Mouse (Mus musculus): Measurements from ENCODE around the gene Tnxb. TPM values are rescaled to one million over a fixed set of nuclear protein-coding genes. Genes with fewer than 3 reads are reported as not detected.

Gene Tnxb
- polyA plus RNA-seq, 1 experiment from 2014 or later: 0.09 TPM

- Histone ChIP-seq H3K4me1 (replicated peaks) (peaks cover 12% of the 10 kb centered on the region; the same call in 1 of the 2 replicates), H3K9me3 (no peaks in the 10 kb centered on the region), H3K4me3 (no peak overlapping the region), H3K27me3 (peaks cover 5% of the 10 kb centered on the region), H3K27ac (no peak overlapping the region), H3K9ac (no peak overlapping the region), H3K36me3 (peaks cover 61% of the 10 kb centered on the region), H3K4me2 (no peak overlapping the region)
- WGBS: 95% methylated on average over 13 of the region's 13 CpGs
- no peak for ATAC-seq (ENCODE audit: low FRiP score)
These were observed 15.9 kb upstream of the Tnxb start for GRCm38 (mm10) chr17:34654392-34654791.

- H3K27ac ChIP-seq: no peak overlapping the region
- no peak overlapping the region for H3K4me2 ChIP-seq
- H3K4me1 ChIP-seq (replicated peaks): peaks cover 12% of the 10 kb centered on the region; the same call in 1 of the 2 replicates
- peaks cover 12% of the 10 kb centered on the region for H3K27me3 ChIP-seq
- WGBS: 81% methylated on average over 7 of the region's 7 CpGs
- no peak overlapping the region for H3K9ac ChIP-seq
- no peak overlapping the region for H3K4me3 ChIP-seq
- peaks cover 53% of the 10 kb centered on the region for H3K36me3 ChIP-seq
- no peaks in the 10 kb centered on the region for H3K9me3 ChIP-seq
- 0 out of 2 replicates have a peak, but pooled peaks have one; percentile 4 for ATAC-seq (ENCODE audit: low FRiP score)
These were observed 15.2 kb upstream of the Tnxb start for GRCm38 (mm10) chr17:34655160-34655559.

- 66% methylated on average over 4 of the region's 4 CpGs for WGBS
- Histone ChIP-seq H3K36me3 (peaks cover 49% of the 10 kb centered on the region), H3K27ac (0 out of 2 replicates have a peak overlapping the region, but pooled peaks have one; percentile 23)
These were observed 14.7 kb upstream of the Tnxb start for GRCm38 (mm10) chr17:34655581-34655991.

GRCm38 (mm10) chr17:34656666-34657065 is 13.7 kb upstream of the Tnxb start:
- ATAC-seq (ENCODE audit: low FRiP score): no peak
- H3K9me3 ChIP-seq: no peaks in the 10 kb centered on the region
- peaks cover 27% of the 10 kb centered on the region for H3K27me3 ChIP-seq
- H3K27ac ChIP-seq: no peak overlapping the region
- no peak overlapping the region for H3K9ac ChIP-seq
- no peak overlapping the region for H3K4me3 ChIP-seq
- peaks cover 24% of the 10 kb centered on the region; the same call in 1 of the 2 replicates for H3K4me1 ChIP-seq (replicated peaks)
- peaks cover 38% of the 10 kb centered on the region for H3K36me3 ChIP-seq
- no peak overlapping the region for H3K4me2 ChIP-seq
- WGBS: 34% methylated on average over 8 of the region's 8 CpGs

More at GRCm38 (mm10) chr17:34655581-34655991, 14.7 kb upstream of the Tnxb start:
- ATAC-seq (ENCODE audit: low FRiP score): peak; percentile 37
- Histone ChIP-seq H3K4me3 (no peak overlapping the region), H3K9ac (no peak overlapping the region), H3K4me2 (no peak overlapping the region), H3K9me3 (no peaks in the 10 kb centered on the region), H3K27me3 (peaks cover 16% of the 10 kb centered on the region), H3K4me1 (replicated peaks) (peaks cover 13% of the 10 kb centered on the region; the same call in 1 of the 2 replicates)

GRCm38 (mm10) chr17:34657271-34657670 is 13.1 kb upstream of the Tnxb start:
- Histone ChIP-seq H3K4me1 (replicated peaks) (peaks cover 24% of the 10 kb centered on the region; the same call in 1 of the 2 replicates), H3K9me3 (no peaks in the 10 kb centered on the region), H3K4me2 (no peak overlapping the region), H3K9ac (no peak overlapping the region), H3K4me3 (no peak overlapping the region), H3K36me3 (peaks cover 32% of the 10 kb centered on the region), H3K27ac (no peak overlapping the region), H3K27me3 (peaks cover 28% of the 10 kb centered on the region)
- ATAC-seq (ENCODE audit: low FRiP score): no peak
- WGBS: 34% methylated on average over 2 of the region's 2 CpGs

GRCm38 (mm10) chr17:34658145-34658544 is 12.2 kb upstream of the Tnxb start:
- no peak overlapping the region for H3K4me3 ChIP-seq
- ATAC-seq (ENCODE audit: low FRiP score): no peak
- peaks cover 24% of the 10 kb centered on the region; the same call in 1 of the 2 replicates for H3K4me1 ChIP-seq (replicated peaks)
- WGBS: 90% methylated on average over 2 of the region's 2 CpGs
- H3K27ac ChIP-seq: no peak overlapping the region
- H3K9me3 ChIP-seq: no peaks in the 10 kb centered on the region
- peaks cover 37% of the 10 kb centered on the region for H3K27me3 ChIP-seq
- H3K36me3 ChIP-seq: peaks cover 23% of the 10 kb centered on the region
- H3K4me2 ChIP-seq: no peak overlapping the region
- H3K9ac ChIP-seq: no peak overlapping the region

GRCm38 (mm10) chr17:34658591-34658990 is 11.7 kb upstream of the Tnxb start:
- H3K27ac ChIP-seq: no peak overlapping the region
- H3K4me3 ChIP-seq: no peak overlapping the region
- no peak overlapping the region for H3K4me2 ChIP-seq
- H3K36me3 ChIP-seq: peaks cover 19% of the 10 kb centered on the region
- peaks cover 41% of the 10 kb centered on the region for H3K27me3 ChIP-seq
- no peak for ATAC-seq (ENCODE audit: low FRiP score)
- no peaks in the 10 kb centered on the region for H3K9me3 ChIP-seq
- H3K9ac ChIP-seq: no peak overlapping the region
- H3K4me1 ChIP-seq (replicated peaks): peaks cover 24% of the 10 kb centered on the region; the same call in 1 of the 2 replicates
- 80% methylated on average over 3 of the region's 3 CpGs for WGBS

GRCm38 (mm10) chr17:34659181-34659896 is 11.0 kb upstream of the Tnxb start:
- Histone ChIP-seq H3K36me3 (peaks cover 11% of the 10 kb centered on the region), H3K4me3 (no peak overlapping the region), H3K27ac (no peak overlapping the region), H3K9me3 (no peaks in the 10 kb centered on the region), H3K4me2 (no peak overlapping the region), H3K4me1 (replicated peaks) (peaks cover 24% of the 10 kb centered on the region; the same call in 1 of the 2 replicates), H3K27me3 (peaks cover 42% of the 10 kb centered on the region), H3K9ac (no peak overlapping the region)
- 74% methylated on average over 12 of the region's 12 CpGs for WGBS
- no peak for ATAC-seq (ENCODE audit: low FRiP score)

GRCm38 (mm10) chr17:34659897-34660214 is 10.5 kb upstream of the Tnxb start:
- Histone ChIP-seq H3K4me2 (no peak overlapping the region), H3K9ac (no peak overlapping the region), H3K27me3 (peaks cover 42% of the 10 kb centered on the region), H3K9me3 (no peaks in the 10 kb centered on the region), H3K27ac (no peak overlapping the region), H3K4me1 (replicated peaks) (peaks cover 24% of the 10 kb centered on the region; the same call in 1 of the 2 replicates), H3K4me3 (no peak overlapping the region), H3K36me3 (peaks cover 7% of the 10 kb centered on the region)
- no peak for ATAC-seq (ENCODE audit: low FRiP score)
- 71% methylated on average over 3 of the region's 3 CpGs for whole genome bisulfite sequencing

GRCm38 (mm10) chr17:34660259-34660820 is 10.0 kb upstream of the Tnxb start:
- WGBS: 48% methylated on average over 10 of the region's 11 CpGs
- H3K27me3 ChIP-seq: peaks cover 42% of the 10 kb centered on the region
- no peak overlapping the region for H3K4me3 ChIP-seq
- peak overlapping the region; percentile 8; the same call in 1 of the 2 replicates for H3K9ac ChIP-seq
- peaks cover 3% of the 10 kb centered on the region for H3K36me3 ChIP-seq
- no peak overlapping the region for H3K27ac ChIP-seq
- no peak overlapping the region for H3K4me2 ChIP-seq
- no peak for ATAC-seq (ENCODE audit: low FRiP score)
- no peaks in the 10 kb centered on the region for H3K9me3 ChIP-seq
- H3K4me1 ChIP-seq (replicated peaks): peaks cover 24% of the 10 kb centered on the region; the same call in 1 of the 2 replicates

- no peak for ATAC-seq (ENCODE audit: low FRiP score)
- Histone ChIP-seq H3K9ac (no peak overlapping the region), H3K4me3 (no peak overlapping the region)
These were observed 9.2 kb upstream of the Tnxb start for GRCm38 (mm10) chr17:34661121-34661591.

GRCm38 (mm10) chr17:34662468-34662867 is 7.9 kb upstream of the Tnxb start:
- no peak overlapping the region for H3K9ac ChIP-seq
- H3K27ac ChIP-seq: no peak overlapping the region
- peaks cover 45% of the 10 kb centered on the region for H3K27me3 ChIP-seq
- peaks cover 12% of the 10 kb centered on the region; the same call in 1 of the 2 replicates for H3K4me1 ChIP-seq (replicated peaks)
- no peaks in the 10 kb centered on the region for H3K9me3 ChIP-seq
- ATAC-seq (ENCODE audit: low FRiP score): no peak
- no peaks in the 10 kb centered on the region for H3K36me3 ChIP-seq
- no peak overlapping the region for H3K4me2 ChIP-seq
- WGBS: 84% methylated on average over 1 of the region's 1 CpGs
- H3K4me3 ChIP-seq: no peak overlapping the region

More at GRCm38 (mm10) chr17:34661121-34661591, 9.2 kb upstream of the Tnxb start:
- Histone ChIP-seq H3K36me3 (no peaks in the 10 kb centered on the region), H3K27me3 (peaks cover 42% of the 10 kb centered on the region), H3K4me1 (replicated peaks) (peaks cover 17% of the 10 kb centered on the region; the same call in 1 of the 2 replicates), H3K4me2 (peak overlapping the region; percentile 33), H3K27ac (no peak overlapping the region), H3K9me3 (no peaks in the 10 kb centered on the region)
- WGBS: 15% methylated on average over 19 of the region's 19 CpGs

All from hindbrain, embryonic 13.5 days (tissue).